Mouse (Mus musculus) limb, embryonic 14.5 days (tissue): ENCODE data around the gene Galnt18. TPM values are rescaled to one million over a fixed set of nuclear protein-coding genes. Genes with fewer than 3 reads are reported as not detected.

Experiments
- ATAC-seq: fragments of 200-750 bp; cut with Nextera tagmentation; 2 replicates; pipeline ENCODE4 v1.8.0; 2017; ENCODE audit warnings: low read depth, moderate number of reproducible peaks, moderate TSS enrichment; ENCODE audit not compliant: low FRiP score
- DNase-seq: peaks from one replicate; pipeline ENCODE4 v3.0.0-alpha.2; 2015; ENCODE audit warnings: low spot score
- H3K27ac ChIP-seq: fragments of 300-500 bp; sonication (generic); replicated peaks from 2 replicates; pipeline ENCODE4 v1.5.1; 2014; ENCODE audit warnings: low read depth, mild to moderate bottlenecking, low read length, moderate library complexity, mixed read lengths
- H3K27me3 ChIP-seq: fragments of 300-500 bp; sonication (generic); 2 replicates; pipeline ENCODE4 v1.6.1; 2014; ENCODE audit warnings: low read length, mixed read lengths; ENCODE audit not compliant: control insufficient read depth, insufficient read depth
- H3K36me3 ChIP-seq: fragments of 300-500 bp; sonication (generic); 2 replicates; pipeline ENCODE4 v1.6.1; 2014; ENCODE audit warnings: mild to moderate bottlenecking, low read length, moderate library complexity, mixed read lengths; ENCODE audit not compliant: control insufficient read depth, insufficient read depth
- H3K4me1 ChIP-seq: fragments of 300-500 bp; sonication (generic); 2 replicates; pipeline ENCODE4 v1.6.1; 2014; ENCODE audit warnings: antibody characterized with exemption, low read length, mixed read lengths; ENCODE audit not compliant: control insufficient read depth, insufficient read depth
- H3K4me2 ChIP-seq: fragments of 300-500 bp; sonication (generic); replicated peaks from 2 replicates; pipeline ENCODE4 v1.6.1; 2014; ENCODE audit warnings: low read depth, mild to moderate bottlenecking, low read length, moderate library complexity; ENCODE audit not compliant: severe bottlenecking
- H3K4me3 ChIP-seq: fragments of 300-500 bp; sonication (generic); replicated peaks from 2 replicates; pipeline ENCODE4 v1.5.1; 2014; ENCODE audit warnings: low read length
- H3K9ac ChIP-seq: fragments of 300-500 bp; sonication (generic); 2 replicates; pipeline ENCODE4 v1.6.1; 2014; ENCODE audit warnings: mild to moderate bottlenecking, low read depth, low read length, moderate library complexity; ENCODE audit not compliant: severe bottlenecking
- H3K9me3 ChIP-seq: fragments of 300-500 bp; sonication (generic); 2 replicates; pipeline ENCODE4 v1.6.1; 2016; ENCODE audit warnings: low read length; ENCODE audit not compliant: control insufficient read depth
- POLR2A ChIP-seq: fragments of 200-500 bp; IDR thresholded peaks from 2 replicates; pipeline ENCODE4 v1.8.0; 2012; ENCODE audit warnings: inconsistent platforms, mild to moderate bottlenecking, moderate library complexity, borderline replicate concordance; ENCODE audit not compliant: insufficient read depth, insufficient read length; ENCODE audit errors: extremely low read depth
- WGBS: fragments of 180-500 bp; shearing (Covaris S2); extraction: QIAGEN DNeasy Blood & Tissue Kit; methylation state at CpG from one replicate; pipeline ENCODE4 v1.1.7; 2014; 5-methylcytosine and 5-hydroxymethylcytosine counted together
- polyA plus RNA-seq, 2 experiments: library from polyadenylated mRNA; depleted of rRNA in 1 of 2; stranded (reverse) in 1 of 2; unstranded in 1 of 2; fragments of >200 nt; fragmentation: Nextera tagmentation in 1 of 2; extraction: Ambion mirVana in 1 of 2; gene quantifications; 2 replicates each; pipeline versions ENCODE4 v1.2.1 to v1.2.3; 2012 to 2014

Gene Galnt18
- polyA plus RNA-seq, 2 experiments = 19.1 to 24.7 TPM

- TF ChIP-seq POLR2A = no peak
- 80% methylated on average over 13 of the region's 13 CpGs for WGBS
- DNase-seq (no peak), ATAC-seq (no peak)
- no peak overlapping the region for H3K9ac ChIP-seq
- H3K36me3 ChIP-seq = no peaks in the 10 kb centered on the region
- H3K4me3 ChIP-seq = no peak overlapping the region
- H3K4me1 ChIP-seq = no peaks in the 10 kb centered on the region
- H3K4me2 ChIP-seq = no peak overlapping the region
- H3K27ac ChIP-seq = no peak overlapping the region
- H3K9me3 ChIP-seq = no peaks in the 10 kb centered on the region
- H3K27me3 ChIP-seq = no peaks in the 10 kb centered on the region
Measured at GRCm38 (mm10) chr7:111797337-111798010, 17.7 kb upstream of the Galnt18 start.

GRCm38 (mm10) chr7:111795059-111795458, 15.3 kb upstream of the Galnt18 start:
- DNase-seq = no peak

GRCm38 (mm10) chr7:111792154-111792553, 12.4 kb upstream of the Galnt18 start:
- Histone ChIP-seq H3K4me1 (no peaks in the 10 kb centered on the region; the same call in 1 of the 2 replicates), H3K27me3 (no peaks in the 10 kb centered on the region), H3K4me3 (no peak overlapping the region), H3K36me3 (no peaks in the 10 kb centered on the region), H3K9me3 (no peaks in the 10 kb centered on the region), H3K4me2 (no peak overlapping the region), H3K9ac (no peak overlapping the region), H3K27ac (no peak overlapping the region)
- ATAC-seq (no peak), DNase-seq (no peak)
- TF ChIP-seq POLR2A = no peak
- 83% methylated on average over 3 of the region's 3 CpGs for WGBS

More at GRCm38 (mm10) chr7:111795059-111795458, 15.3 kb upstream of the Galnt18 start:
- Histone ChIP-seq H3K9me3 (no peaks in the 10 kb centered on the region), H3K27ac (no peak overlapping the region), H3K9ac (no peak overlapping the region), H3K4me1 (no peaks in the 10 kb centered on the region; the same call in 1 of the 2 replicates), H3K27me3 (no peaks in the 10 kb centered on the region), H3K4me2 (no peak overlapping the region), H3K36me3 (no peaks in the 10 kb centered on the region), H3K4me3 (no peak overlapping the region)
- no peak for ATAC-seq
- TF ChIP-seq POLR2A = no peak

- DNase-seq (no peak), ATAC-seq (no peak)
- WGBS = 62% methylated on average over 6 of the region's 6 CpGs
- no peaks in the 10 kb centered on the region for H3K27me3 ChIP-seq
- no peaks in the 10 kb centered on the region for H3K36me3 ChIP-seq
- no peak for TF ChIP-seq POLR2A
- H3K4me2 ChIP-seq = no peak overlapping the region
- no peaks in the 10 kb centered on the region; the same call in 1 of the 2 replicates for H3K4me1 ChIP-seq
- H3K27ac ChIP-seq = no peak overlapping the region
- H3K9me3 ChIP-seq = no peaks in the 10 kb centered on the region
- no peak overlapping the region for H3K9ac ChIP-seq
- no peak overlapping the region for H3K4me3 ChIP-seq
Measured at GRCm38 (mm10) chr7:111791347-111791746, 11.6 kb upstream of the Galnt18 start.

- Histone ChIP-seq H3K4me3 (no peak overlapping the region), H3K27me3 (no peaks in the 10 kb centered on the region), H3K36me3 (no peaks in the 10 kb centered on the region), H3K9ac (no peak overlapping the region), H3K4me2 (no peak overlapping the region), H3K9me3 (no peaks in the 10 kb centered on the region), H3K27ac (no peak overlapping the region), H3K4me1 (no peaks in the 10 kb centered on the region; the same call in 1 of the 2 replicates)
- TF ChIP-seq POLR2A = no peak
- ATAC-seq (no peak), DNase-seq (no peak)
- WGBS = 80% methylated on average over 2 of the region's 2 CpGs
Measured at GRCm38 (mm10) chr7:111787921-111788320, 8.1 kb upstream of the Galnt18 start.
